Mouse (Mus musculus) macrophage (primary cell): ENCODE measurements around the gene Fbxl12. TPM values are rescaled to one million over a fixed set of nuclear protein-coding genes. Genes with fewer than 3 reads are reported as not detected.
"Not testable (repeated sequence)": the region's sequence is repeated elsewhere in the genome, so short reads cannot be mapped to it uniquely, and the experiment has no call there.

Source experiments
- H3K27ac ChIP-seq: fragments of 350-480 bp; formaldehyde crosslinking; 2 replicates; pipeline ENCODE4 v1.9.0; 2021
- H3K36me3 ChIP-seq: fragments of 350-480 bp; formaldehyde crosslinking; 2 replicates; pipeline ENCODE4 v1.9.0; 2021; ENCODE audit errors: inconsistent target
- H3K4me3 ChIP-seq: fragments of 350-480 bp; formaldehyde crosslinking; 2 replicates; pipeline ENCODE4 v1.9.0; 2021; ENCODE audit errors: inconsistent target
- H3K79me2 ChIP-seq: fragments of 350-480 bp; formaldehyde crosslinking; 2 replicates; pipeline ENCODE4 v1.9.0; 2021; ENCODE audit errors: inconsistent target
- WGBS: methylation state at CpG from one replicate; pipeline ENCODE4 v1.1.7; 2026; ENCODE audit warnings: inconsistent platforms; ENCODE audit not compliant: missing documents; 5-methylcytosine and 5-hydroxymethylcytosine counted together
- polyA plus RNA-seq: library from polyadenylated mRNA; stranded (reverse); fragments of 250-400 nt; gene quantifications from 3 replicates; pipeline ENCODE4 v1.2.4, GENCODE M21; 2018; ENCODE audit warnings: inconsistent platforms

Fbxl12 gene
- polyA plus RNA-seq, 1 experiment from 2014 or later: 3.5 TPM

DNA sequence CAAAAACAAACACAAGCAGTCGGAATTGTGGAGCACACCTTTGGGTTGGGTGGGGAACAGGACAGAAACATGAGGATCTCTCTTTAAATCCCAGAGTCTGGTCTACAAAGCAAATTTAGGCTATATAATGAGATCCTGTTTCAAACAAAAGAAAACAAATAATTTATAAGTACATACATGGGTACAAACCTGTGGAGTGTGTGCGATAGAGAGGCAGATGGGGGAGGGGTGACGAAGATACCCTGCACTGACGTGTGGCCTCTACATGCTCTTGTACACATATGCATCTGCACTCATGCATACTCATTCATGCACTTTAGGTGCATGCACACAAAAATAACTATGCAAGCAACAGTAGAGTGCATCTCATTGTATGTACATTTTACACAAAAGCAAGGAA lies 5.1 kb downstream of the Fbxl12 start:
- H3K36me3 ChIP-seq: peaks cover 22% of the 10 kb centered on the region; the same call in 1 of the 2 replicates
- H3K79me2 ChIP-seq: peaks cover 67% of the 10 kb centered on the region
- no peak overlapping the region for H3K4me3 ChIP-seq
- 98% methylated on average over 4 of the region's 4 CpGs for WGBS
- H3K27ac ChIP-seq: no peak overlapping the region

DNA sequence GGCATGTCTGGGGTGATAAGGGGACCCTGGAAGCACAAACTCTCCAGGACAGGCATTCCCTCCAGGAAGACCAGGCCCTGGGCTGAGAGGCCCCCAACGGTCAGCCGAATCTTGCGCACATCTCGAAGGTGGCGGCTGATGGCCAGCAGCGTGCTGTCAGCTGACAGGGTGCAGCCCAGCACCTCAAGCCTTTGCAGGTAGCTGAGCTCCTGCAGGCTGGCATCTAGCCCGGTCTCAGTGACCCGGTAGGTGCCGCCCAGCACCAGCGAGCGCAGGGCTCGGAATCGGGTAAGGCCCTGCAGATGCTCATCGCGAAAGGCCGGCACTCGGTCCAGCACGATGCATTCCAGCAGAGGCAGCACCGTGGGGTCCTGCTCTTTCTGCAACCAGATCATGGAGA lies 6.0 kb downstream of the Fbxl12 start:
- 90% methylated on average over 14 of the region's 19 CpGs for WGBS
- H3K4me3 ChIP-seq: no peak overlapping the region

DNA sequence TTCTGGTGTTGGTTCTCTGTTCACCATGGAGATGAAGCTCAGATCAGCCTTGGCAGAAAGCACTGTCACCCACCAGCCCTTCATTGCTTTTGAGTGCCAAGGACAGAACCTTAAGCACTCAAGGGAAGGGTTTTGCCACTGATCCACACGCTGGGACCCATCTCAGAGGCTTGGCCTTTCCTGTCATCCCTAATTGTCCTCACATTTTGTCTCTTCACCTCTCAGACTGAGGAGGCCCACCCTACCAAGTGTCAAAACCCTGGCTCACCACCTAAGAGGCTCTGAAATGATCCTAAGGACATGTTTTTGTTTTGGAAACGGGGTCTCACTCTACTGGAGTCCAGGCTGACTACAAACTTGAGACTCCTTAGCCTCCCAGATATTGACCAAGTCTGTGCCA lies 7.8 kb downstream of the Fbxl12 start:
- Histone ChIP-seq H3K79me2 (peaks cover 40% of the 10 kb centered on the region), H3K27ac (no peak overlapping the region), H3K36me3 (peaks cover 22% of the 10 kb centered on the region; the same call in 1 of the 2 replicates), H3K4me3 (no peak overlapping the region)
- 100% methylated on average over 2 of the region's 2 CpGs for WGBS

More for the DNA sequence above, 6.0 kb downstream of the Fbxl12 start:
- Histone ChIP-seq H3K79me2 (peaks cover 57% of the 10 kb centered on the region), H3K36me3 (peaks cover 22% of the 10 kb centered on the region; the same call in 1 of the 2 replicates), H3K27ac (no peak overlapping the region)

DNA sequence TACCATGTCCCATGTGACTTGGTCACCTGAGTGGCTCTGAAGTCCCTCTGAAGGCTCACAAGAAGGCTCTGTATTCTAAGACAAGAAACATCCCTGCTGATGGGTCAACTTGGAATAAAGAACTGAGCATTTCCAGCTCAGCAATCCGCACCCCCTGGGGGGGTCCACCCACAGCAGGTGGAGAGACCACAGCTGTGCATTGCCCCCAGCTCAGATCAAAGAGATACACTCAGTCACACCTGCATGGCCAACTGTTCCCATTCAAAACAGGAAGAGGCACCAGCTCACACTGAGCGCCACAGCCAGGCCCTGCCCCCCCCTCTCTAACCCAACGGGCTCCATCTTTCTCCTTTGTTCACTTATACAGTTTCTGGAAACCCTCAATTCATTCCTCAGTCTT lies 8.3 kb downstream of the Fbxl12 start:
- peaks cover 22% of the 10 kb centered on the region; the same call in 1 of the 2 replicates for H3K36me3 ChIP-seq
- peaks cover 35% of the 10 kb centered on the region for H3K79me2 ChIP-seq
- H3K4me3 ChIP-seq: no peak overlapping the region
- H3K27ac ChIP-seq: no peak overlapping the region
- 65% methylated on average over 3 of the region's 3 CpGs for WGBS

DNA sequence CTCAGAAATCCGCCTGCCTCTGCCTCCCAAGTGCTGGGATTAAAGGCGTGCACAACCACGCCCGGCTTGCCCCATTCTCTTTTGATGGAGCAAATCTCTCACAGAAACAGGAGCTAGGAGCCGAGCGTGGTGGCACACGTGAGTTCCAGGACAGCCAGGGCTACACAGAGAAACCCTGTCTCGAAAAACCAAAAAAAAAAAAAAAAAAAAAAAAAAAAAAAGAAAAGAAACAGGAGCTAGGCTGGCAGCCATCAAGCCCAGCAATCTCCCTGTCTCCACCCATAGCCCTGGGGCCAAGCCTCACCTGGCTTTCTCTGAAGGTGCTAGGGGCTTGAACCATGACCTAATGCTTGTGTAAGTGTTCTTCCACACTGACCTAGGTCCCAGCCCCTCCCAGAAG lies 8.9 kb downstream of the Fbxl12 start:
- not testable (repeated sequence) for H3K4me3 ChIP-seq, H3K27ac ChIP-seq
- Histone ChIP-seq H3K79me2 (peaks cover 29% of the 10 kb centered on the region), H3K36me3 (peaks cover 22% of the 10 kb centered on the region; the same call in 1 of the 2 replicates)
- 92% methylated on average over 7 of the region's 8 CpGs for WGBS

DNA sequence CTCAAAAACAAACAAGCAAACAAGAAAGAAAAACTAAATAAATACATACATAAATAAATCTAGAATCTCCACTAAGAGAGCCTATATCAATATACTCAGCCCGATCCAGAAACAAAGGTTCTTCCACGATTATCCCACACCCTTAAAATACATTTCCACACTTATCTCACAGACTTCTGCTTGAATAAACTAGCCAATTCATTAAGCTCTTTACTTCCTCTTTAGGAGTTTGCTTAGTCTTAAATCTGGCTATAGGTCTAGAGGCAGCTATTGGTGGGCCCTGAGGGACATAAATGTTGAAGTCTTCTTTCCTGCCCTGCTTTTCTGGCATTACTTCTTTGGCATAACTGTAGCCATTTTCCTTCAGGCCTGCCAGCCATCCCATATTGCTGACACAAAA lies 13.2 kb downstream of the Fbxl12 start:
- 93% methylated on average over 2 of the region's 2 CpGs for WGBS
- H3K4me3 ChIP-seq: no peak overlapping the region

DNA sequence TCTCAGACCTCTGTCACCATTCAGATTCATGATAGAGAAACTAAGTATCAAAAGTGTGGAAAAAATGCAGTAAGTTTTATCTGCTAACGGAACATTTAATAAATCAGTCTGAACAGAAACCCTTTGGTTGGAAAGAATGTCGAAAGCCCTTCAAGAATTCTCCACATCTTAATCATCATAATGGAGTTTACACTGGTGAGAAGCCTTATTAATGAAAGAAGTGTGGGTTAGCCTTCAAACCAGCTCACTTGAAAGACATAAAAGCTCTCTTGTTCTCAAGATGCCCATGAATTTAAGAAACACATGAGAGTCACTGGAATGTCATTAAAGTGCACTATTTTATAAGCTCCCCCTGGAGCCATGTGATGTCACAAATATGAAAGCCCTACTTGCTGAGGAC lies 27.9 kb downstream of the Fbxl12 start:
- Histone ChIP-seq H3K79me2 (no peaks in the 10 kb centered on the region), H3K36me3 (no peaks in the 10 kb centered on the region), H3K4me3 (no peak overlapping the region), H3K27ac (no peak overlapping the region)
- WGBS: 97% methylated on average over 2 of the region's 2 CpGs

More for the DNA sequence above, 13.2 kb downstream of the Fbxl12 start:
- Histone ChIP-seq H3K79me2 (no peaks in the 10 kb centered on the region), H3K36me3 (no peaks in the 10 kb centered on the region), H3K27ac (no peak overlapping the region)

DNA sequence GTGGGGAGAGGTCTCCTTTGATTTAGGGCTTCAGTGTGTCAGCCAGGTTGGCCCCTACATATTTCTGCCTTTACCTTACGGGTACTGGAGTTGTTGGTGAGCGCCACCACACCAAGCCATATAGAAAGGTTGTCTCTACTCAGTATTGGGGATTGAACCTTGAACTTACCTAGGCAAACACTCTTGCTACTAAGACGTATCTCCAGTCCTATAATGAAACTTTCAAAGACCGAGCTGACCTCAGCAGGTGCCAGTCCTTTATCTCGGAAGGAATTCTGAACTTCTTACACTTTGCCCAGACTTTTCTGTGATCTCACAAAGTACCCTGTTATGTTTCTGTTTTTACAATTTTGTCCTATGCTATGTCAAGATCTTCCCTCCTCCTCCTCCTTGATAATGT lies 32.6 kb downstream of the Fbxl12 start:
- H3K36me3 ChIP-seq: no peaks in the 10 kb centered on the region
- 95% methylated on average over 5 of the region's 5 CpGs for WGBS

DNA sequence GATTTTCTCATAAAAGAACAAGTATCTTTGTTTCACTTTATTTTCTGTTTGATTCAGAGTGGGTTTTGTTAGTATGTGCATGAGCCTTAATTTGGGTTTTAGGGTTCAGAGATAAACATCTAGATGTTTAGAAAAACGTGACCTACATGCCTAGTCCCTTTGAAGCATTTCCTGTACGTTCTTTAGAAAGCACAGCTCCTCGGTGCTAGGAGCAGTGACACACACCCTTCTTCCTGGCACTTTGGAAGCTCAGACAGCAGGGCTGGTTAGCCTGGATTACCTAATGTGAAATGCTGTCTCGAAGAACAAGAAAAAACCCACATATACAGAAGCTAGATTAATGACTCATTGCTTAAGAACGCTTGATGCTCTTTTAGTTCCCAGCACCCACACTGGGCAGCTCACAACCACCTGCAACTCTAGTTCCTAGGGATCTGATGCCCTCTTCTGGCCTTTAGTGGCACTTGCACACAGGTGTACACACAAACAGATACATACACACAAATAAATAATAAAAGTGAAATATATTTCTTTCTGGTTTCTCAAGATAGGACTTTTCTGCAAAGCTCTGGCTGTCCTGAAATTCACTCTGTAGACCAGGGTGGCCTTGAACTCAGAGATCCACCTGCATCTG lies 34.6 kb downstream of the Fbxl12 start:
- WGBS: 93% methylated on average over 5 of the region's 5 CpGs
- H3K79me2 ChIP-seq: no peaks in the 10 kb centered on the region
- no peak overlapping the region for H3K27ac ChIP-seq
- H3K36me3 ChIP-seq: no peaks in the 10 kb centered on the region
- no peak overlapping the region for H3K4me3 ChIP-seq

More for the DNA sequence above, 32.6 kb downstream of the Fbxl12 start:
- no peak overlapping the region for H3K27ac ChIP-seq
- no peak overlapping the region for H3K4me3 ChIP-seq
- H3K79me2 ChIP-seq: no peaks in the 10 kb centered on the region

DNA sequence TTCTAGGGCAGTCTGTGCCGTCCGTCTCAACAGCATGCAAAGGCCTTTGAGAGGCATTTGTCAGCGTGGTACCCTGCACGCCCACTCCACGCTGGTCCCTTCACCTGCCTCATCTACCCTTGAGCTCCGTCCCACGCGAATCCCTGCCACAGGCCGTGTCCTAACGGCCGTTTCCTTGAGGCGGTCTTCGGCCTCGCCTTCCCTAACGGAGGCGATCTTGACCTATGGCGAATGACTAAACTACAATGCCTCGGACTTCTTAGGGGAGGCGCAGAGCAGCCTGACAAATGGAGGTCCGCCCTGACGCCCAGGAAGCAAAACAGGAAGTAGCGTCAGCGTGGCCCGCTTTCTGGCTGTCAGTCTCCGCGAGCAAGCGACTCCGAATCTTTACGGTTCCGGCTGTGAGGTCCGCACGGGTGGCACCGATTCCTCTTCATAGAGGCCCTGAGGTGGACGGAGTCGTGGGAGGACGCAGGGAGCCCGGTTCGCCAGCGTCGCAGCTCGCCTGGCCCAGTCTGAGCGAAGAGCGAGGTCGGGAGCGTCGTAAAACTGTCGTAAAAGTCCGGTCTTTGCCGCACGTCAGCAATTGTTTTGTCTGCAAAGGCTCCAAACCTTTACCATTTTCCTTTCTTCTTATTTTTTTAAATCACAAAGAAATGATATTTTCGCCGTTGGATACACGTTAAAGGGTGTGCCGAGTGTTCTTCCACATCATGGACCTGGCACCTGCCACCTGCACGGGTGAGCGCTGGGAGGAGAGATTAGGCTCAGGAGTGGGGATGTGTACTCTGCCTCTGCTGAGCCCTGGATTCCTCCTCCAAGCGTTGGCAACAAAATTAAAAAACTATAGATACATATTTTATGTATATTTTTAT lies 37.2 kb downstream of the Fbxl12 start:
- H3K4me3 ChIP-seq: peak overlapping the region; percentile 77
- peak overlapping the region; percentile 93 for H3K27ac ChIP-seq
- no peaks in the 10 kb centered on the region for H3K36me3 ChIP-seq
- WGBS: under 1% methylated on average over 57 of the region's 57 CpGs
- H3K79me2 ChIP-seq: no peaks in the 10 kb centered on the region

DNA sequence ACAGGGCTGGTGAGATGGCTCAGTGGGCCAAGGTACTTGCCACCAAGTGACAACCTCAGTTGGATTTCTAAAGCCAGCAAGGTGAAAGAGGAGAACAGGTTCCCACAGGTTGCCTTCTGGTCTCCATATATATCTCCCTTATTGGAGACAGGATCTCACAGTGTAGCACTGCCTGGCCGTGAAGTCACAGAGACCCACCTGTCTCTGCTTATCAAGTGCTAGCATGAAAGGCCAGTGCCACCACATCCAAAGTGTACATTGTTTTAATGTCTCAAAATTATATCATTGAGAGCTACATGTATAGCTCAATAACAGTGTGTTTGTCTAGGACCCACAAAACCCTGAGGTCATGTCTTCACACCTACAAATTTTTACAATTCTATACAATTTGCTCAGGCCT lies 38.3 kb downstream of the Fbxl12 start:
- no peak overlapping the region for H3K4me3 ChIP-seq
- 100% methylated on average over 1 of the region's 1 CpGs for WGBS
- H3K79me2 ChIP-seq: no peaks in the 10 kb centered on the region
- no peak overlapping the region for H3K27ac ChIP-seq
- H3K36me3 ChIP-seq: no peaks in the 10 kb centered on the region

DNA sequence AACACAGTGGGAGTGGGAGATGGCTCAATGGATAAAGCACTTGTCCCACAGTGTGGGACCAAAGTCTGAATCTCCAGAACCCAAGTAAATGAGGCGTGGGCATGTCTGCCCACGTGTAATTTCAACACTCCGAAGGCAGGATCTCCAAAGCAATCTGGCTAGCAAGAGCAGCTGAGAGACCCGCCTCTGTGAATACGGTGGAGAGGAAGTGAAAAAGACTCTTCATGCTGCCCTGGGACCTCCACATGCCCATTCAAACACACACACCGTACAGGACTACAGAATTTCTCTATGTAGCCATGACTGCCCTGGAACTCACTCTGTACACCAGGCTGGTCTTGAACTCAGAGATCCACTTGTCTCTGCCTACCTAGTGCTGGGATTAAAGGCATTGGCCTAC lies 43.3 kb downstream of the Fbxl12 start:
- Histone ChIP-seq H3K27ac (no peak overlapping the region), H3K4me3 (no peak overlapping the region), H3K79me2 (no peaks in the 10 kb centered on the region), H3K36me3 (no peaks in the 10 kb centered on the region)
- 23% methylated on average over 6 of the region's 6 CpGs for WGBS

DNA sequence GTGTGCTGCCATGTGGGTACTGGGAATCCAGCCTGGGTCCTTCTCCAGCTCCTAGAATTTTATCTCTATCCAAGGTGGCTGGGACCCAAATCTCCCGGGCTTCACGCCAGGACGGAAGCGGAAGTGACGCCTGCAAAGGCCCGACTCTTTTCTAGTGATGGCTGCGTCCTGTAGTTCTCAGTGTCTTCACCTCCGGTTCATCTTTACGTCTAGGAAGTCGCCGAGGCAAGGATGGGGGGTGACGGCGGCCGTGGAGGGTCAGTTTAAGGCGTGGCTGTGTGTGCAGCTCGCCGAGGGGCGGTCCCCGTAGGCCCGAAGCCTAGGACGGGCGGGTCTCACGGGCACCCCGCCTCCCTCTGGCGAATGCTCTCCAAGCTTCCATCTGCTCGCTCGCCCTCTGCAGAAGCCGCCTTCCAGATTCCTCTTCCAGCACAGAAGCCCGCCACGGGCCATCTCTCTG lies 63.4 kb downstream of the Fbxl12 start, which contains the start of gene Zfp846:
TSS of gene Zfp846 (plus strand) at position 117 of the 460 bp plus-strand sequence.
- Histone ChIP-seq H3K36me3 (no peaks in the 10 kb centered on the region), H3K79me2 (peaks cover 8% of the 10 kb centered on the region; the same call in 1 of the 2 replicates), H3K4me3 (peak within 1 kb of the TSS; percentile 61), H3K27ac (peak within 1 kb of the TSS; percentile 21; the same call in 1 of the 2 replicates)
- under 1% methylated on average over 30 of the region's 30 CpGs for WGBS

DNA sequence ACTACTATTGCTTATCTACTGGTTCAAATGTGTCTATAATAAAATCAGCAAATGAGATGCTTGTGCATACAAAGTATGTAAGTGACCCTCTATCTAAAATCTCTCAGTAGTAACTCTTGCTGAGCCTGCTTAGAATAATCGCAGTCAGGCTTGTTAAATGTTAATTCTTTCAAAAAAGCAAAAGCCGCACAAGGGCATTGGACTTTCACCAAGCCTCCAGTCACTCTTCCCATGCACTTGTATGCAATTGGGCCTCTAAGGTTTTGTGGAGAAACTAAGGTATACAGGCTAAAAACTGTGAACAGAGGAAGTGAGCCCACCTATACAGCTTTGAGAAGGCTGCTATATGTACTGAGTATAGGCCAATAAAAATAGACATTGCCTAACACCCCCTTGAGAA lies 68.0 kb downstream of the Fbxl12 start:
- Histone ChIP-seq H3K79me2 (no peaks in the 10 kb centered on the region), H3K27ac (no peak overlapping the region), H3K36me3 (no peaks in the 10 kb centered on the region), H3K4me3 (no peak overlapping the region)
- 84% methylated on average over 2 of the region's 2 CpGs for WGBS

DNA sequence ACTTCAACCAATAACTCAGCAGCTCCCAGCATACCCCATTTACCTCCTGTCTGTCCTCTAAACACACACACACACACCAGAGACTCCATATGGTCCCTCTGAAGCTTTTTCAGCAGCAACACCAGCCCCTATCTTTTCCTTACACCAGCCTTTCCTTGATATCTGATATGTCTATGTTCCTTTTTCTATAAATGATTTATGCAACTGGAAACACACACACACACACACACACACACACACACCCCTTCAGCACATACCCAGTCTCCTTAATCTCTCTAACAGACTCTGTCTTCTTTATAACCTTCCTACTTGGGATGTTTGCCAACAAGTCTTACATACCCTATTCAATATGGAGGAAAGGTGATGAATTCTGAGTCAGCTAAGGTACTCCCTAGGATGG lies 73.5 kb downstream of the Fbxl12 start:
- Histone ChIP-seq H3K36me3 (no peaks in the 10 kb centered on the region), H3K27ac (no peak overlapping the region), H3K4me3 (no peak overlapping the region), H3K79me2 (no peaks in the 10 kb centered on the region)
